Mouse (Mus musculus): ENCODE data around the gene Acat2. TPM values are rescaled to one million over a fixed set of nuclear protein-coding genes. Genes with fewer than 3 reads are reported as not detected.
A peak's percentile ranks its signal among the peaks of the same experiment; 100 is the strongest.
"Not testable (repeated sequence)": the region's sequence is repeated elsewhere in the genome, so short reads cannot be mapped to it uniquely, and the experiment has no call there.

Acat2 gene
- polyA plus RNA-seq (2017; shearing (Covaris generic)) = 10 to 100 TPM; 53.6 to 68.3 TPM

DNA sequence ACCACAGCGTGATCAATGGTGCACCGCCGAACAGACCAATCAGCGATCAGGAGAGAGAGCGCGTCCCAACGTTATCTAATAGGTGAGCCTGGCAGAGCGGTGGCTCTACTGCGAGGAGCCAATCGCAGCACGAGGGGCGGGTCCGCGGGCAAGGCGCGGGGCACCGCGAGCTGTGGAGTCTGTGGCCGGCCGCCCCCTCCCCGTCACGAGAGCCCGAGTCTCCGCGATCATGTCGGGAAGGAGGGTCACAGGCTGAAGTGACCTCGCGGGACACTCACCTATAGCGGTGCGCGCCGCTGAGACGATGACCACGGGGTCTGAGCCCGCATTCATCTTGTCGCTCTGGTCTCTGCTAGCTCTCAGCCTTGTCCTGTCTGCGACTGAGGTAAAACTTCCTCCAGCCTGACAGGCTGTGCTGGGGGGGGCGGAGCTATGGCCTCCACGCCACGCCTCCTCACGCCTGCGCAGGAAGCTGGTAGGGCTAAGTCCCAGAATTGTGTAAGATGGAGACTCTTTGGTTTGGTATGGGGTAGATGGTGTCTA, at the start of gene Acat2:
Gene Acat2, minus strand, starts transcription at position 417 of the 543 bp plus-strand sequence.
- peak; percentile 96 for ATAC-seq

GRCm38 (mm10) chr17:13009887-13010286, 49.3 kb upstream of the Acat2 start:
- peak; percentile 32 for ATAC-seq

DNA sequence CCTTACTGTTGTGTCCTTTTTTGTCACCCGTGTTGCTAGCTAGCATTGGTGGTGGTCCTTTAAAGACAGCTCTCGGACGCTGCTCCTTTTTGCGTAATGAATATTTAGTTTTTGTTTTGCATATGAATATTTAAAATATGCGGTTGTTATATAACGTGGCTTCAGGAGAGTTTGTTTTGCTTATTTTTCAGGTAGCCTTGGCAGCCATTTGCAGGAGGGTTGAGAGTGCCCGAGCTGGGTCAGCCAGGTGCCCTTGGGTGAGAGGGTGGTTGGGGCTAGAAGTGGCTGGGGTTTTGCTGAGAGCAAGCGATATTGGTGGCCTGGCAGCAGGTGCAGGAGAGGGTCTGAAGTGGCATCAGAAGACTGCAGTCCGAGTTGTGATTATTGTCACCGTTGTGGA, 48.0 kb upstream of the Acat2 start:
- peak; percentile 8 for ATAC-seq

- peak; percentile 91 for ATAC-seq
Observed at GRCm38 (mm10) chr17:13007730-13008425, 47.3 kb upstream of the Acat2 start.

DNA sequence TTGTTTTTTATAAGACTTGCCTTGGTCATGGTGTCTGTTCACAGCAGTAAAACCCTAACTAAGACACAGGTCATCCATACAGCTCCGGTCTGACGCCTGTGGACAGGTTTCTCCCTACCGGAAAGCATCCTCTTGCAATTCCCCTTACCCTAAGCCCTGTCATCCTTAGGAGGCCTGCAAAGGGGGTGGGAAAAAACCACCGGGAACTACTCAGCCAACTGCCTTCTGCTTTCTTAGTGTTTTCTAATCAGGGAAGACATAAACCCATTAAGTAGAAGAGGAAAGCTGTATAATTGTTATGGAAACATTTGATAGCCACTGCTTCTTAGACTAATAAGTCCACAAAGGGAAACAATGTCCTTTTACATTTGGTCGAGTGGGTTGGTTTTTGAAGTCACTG, 46.4 kb upstream of the Acat2 start:
- ATAC-seq = no peak

DNA sequence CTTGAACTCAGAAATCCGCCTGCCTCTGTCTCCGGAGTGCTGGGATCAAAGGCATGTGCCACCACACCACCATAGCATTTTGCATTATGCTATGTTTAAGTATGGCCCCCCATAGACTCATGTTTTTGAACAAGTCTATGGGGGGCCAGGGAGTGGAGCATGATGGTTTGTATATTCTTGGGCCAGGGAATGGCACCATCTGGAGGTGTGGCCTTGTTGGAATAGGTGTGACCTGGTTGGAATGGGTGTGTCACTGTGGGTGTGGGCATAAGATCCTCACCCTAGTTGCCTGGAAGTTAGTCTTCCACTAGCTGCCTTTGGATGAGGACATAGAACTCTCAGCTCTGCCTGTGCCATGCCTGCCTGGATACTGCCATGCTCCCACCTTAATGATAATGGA, 46.0 kb upstream of the Acat2 start, which contains the start of gene Sod2:
Gene Sod2, plus strand, starts transcription at position 301 of the 400 bp plus-strand sequence.
- not testable (repeated sequence) for ATAC-seq

GRCm38 (mm10) chr17:13004436-13004835, 43.9 kb upstream of the Acat2 start:
- ATAC-seq = not testable (repeated sequence)

GRCm38 (mm10) chr17:13002243-13002642, 41.7 kb upstream of the Acat2 start:
- ATAC-seq = not testable (repeated sequence)

DNA sequence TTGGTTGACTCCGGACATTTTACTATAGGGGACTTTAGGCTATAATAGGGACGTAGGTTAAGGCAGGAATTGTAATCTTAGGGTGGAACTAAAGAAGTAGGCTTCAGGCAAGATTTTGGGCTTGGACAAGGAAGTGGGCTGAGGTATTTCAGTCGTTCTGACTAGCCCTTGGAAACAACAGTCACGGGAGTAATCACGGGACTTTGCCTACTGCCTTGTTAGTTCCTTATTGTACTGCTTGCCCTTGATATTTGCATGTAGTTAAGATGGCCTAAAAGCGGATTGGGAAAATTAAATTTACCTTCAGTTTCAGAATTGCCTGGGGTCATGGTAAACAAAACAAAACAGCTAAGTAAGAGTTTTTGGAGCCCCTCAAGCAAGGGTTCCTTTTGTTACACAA, 38.5 kb upstream of the Acat2 start:
- ATAC-seq = no peak

GRCm38 (mm10) chr17:12997890-12998289, 37.3 kb upstream of the Acat2 start:
- no peak for ATAC-seq

DNA sequence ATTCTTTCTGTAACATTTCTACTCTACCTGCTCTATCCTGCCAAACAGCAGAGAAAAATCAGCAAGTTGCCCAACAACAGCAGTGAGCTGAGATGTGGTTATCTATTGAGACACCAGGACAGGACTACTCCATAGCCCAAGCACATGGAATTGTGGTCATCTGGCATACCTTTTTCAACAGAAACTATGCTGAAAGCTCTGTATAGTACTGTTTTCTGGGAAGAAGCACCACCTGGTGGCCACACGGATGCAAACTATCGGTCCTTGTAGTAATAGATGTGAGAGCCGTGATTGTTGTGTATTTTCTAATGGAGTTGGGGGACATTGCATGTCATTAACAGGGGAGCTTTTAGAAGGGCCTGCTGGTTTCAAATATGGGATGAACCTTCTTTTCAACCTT, 35.8 kb upstream of the Acat2 start:
- ATAC-seq = peak; percentile 18

GRCm38 (mm10) chr17:12994069-12994468, 33.5 kb upstream of the Acat2 start, which contains the start of gene Wtap:
Gene Wtap (minus strand): TSS chr17:12994169.
- no peak for ATAC-seq

DNA sequence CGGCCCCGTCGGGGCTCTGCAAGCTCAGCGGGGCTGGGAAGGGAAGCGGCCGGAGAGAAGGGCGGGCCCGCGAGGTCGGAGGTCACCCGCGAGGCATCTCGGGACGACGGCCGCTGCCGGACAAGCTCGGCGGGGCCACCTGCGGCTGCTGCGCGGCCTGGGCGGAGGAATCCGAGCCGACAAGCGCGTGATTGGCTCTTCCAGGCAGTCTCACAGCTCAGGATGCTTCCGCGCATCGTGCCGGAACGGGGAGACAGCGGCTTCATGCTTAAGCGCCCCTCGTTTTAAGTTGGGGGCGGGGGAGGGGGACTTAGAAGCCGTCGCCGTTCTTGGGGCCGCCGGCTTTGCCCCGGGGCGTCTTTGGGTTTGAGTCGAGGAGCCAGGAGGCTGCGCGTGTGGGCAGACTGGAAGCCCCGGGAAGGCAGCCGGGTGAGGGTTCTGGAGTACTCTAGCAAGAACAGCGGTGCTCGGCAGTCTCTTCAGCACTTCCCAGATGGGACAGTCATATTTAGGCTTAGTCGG, 32.0 kb upstream of the Acat2 start:
- peak; percentile 70 for ATAC-seq

- ATAC-seq = peak; percentile 60
Observed at GRCm38 (mm10) chr17:12991635-12992358, 31.2 kb upstream of the Acat2 start.

DNA sequence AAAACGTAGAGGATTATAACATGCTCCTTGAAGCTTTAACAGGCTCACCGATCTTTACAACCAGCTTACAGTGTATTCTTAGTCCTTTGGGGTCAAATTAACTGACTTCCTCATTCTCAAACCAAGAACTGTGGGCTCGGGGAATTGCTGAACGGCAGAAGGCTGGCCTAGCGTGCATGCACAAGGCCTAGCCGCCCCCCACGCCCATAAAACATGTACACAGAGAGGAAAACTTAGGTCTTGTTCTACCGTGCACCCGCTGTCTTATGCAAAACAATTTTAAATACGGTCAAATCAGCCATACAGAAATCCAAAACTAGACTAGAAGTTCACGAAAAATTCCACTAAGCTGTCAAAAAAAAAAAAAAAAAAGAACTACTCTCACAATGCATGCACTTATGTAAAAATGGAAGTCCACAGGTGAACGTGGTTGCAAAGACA, 30.7 kb upstream of the Acat2 start:
- peak; percentile 3 for ATAC-seq

- ATAC-seq = no peak
Observed at GRCm38 (mm10) chr17:12990567-12991145, 30.1 kb upstream of the Acat2 start.

- not testable (repeated sequence) for ATAC-seq
Observed at GRCm38 (mm10) chr17:12988096-12988495, 27.5 kb upstream of the Acat2 start.

DNA sequence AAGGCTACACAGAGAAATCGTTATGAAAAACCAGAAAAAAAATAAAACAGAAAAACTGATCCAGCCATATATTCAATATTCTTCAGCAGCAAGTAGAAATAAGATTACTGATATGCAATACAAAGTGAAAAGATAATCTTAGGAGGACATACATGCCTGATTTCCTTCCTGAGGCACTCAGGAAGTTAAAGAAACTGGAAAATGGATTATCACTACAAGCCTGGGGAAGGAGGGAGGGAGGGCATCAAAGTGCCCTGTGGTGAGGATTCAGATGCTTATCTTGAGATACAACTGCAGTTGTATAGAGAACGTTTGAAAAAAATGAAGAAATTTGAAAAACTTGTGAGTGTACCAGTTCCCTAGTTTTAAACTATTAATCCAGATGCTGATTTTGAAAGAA, 23.4 kb upstream of the Acat2 start:
- ATAC-seq = no peak

DNA sequence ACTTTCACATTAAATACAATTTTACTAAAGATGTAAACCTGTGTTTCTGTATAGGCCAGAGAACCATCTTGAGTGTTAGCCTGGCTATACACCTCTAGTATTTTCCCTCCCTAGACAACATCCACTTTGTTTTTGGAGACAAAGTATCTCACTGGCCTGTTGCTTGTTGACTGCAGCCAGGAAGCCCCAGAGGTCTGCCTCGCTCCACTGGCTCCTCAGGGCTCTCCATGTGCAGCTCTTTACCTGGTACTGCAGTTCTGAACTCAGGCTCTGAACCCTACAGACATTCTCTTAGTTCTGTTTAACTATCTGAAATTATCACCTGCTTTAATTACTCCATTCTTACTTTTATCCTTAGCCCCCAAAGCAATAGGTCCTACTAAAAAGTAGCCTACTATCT, 18.0 kb upstream of the Acat2 start:
- no peak for ATAC-seq

- ATAC-seq = no peak
Observed at GRCm38 (mm10) chr17:12973851-12974250, 13.3 kb upstream of the Acat2 start.

- no peak for ATAC-seq
Observed at GRCm38 (mm10) chr17:12967173-12967572, 6.6 kb upstream of the Acat2 start.

DNA sequence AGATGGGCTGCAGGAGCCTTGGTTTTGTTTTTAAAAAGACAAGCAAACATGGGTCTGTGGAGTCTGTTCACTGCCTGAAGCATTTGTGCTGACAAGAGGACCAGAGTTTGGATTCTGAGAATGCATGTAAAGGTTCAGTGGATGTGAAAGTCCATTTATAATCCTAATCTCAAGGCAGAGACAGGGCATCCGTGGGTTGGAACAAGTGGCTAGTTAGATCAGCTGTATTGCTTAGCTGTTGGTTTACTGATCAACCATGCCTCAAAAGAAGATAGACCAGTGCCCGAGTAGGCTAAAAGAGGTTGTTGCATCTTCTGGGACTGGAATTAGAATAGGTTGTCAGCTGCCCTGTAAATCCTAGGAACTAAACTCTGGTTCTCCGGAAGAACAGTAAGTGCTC, 2.9 kb upstream of the Acat2 start:
- ATAC-seq = no peak

GRCm38 (mm10) chr17:12959377-12959776, 1.2 kb downstream of the Acat2 start:
- ATAC-seq = not testable (repeated sequence)

Data from CD4-positive, CD25-positive, alpha-beta regulatory T cell, adult 4 months (primary cell).